Mouse (Mus musculus) C2C12 (cell line): ENCODE measurements at regions not wholly inside any gene's neighbourhood (a gene's known extent, or its start where the extent isn't known, plus 50 kb on each side); places are given as distances from the start of the nearest gene placed in this dataset.

Experiments used
- H3K27me3 ChIP-seq: one replicate; pipeline ENCODE4 v1.6.1; 2011; ENCODE audit not compliant: control insufficient read depth, insufficient read depth, insufficient read length
- H3K36me3 ChIP-seq: one replicate; pipeline ENCODE4 v1.6.1; 2011; ENCODE audit not compliant: control insufficient read depth, insufficient read depth
- H3K4me3 ChIP-seq: one replicate; pipeline ENCODE4 v1.5.1; 2011; ENCODE audit warnings: mild to moderate bottlenecking, control low read depth; ENCODE audit not compliant: poor library complexity, insufficient read depth, severe bottlenecking
- H3K79me2 ChIP-seq: one replicate; pipeline ENCODE4 v1.6.1; 2011; ENCODE audit not compliant: control insufficient read depth, insufficient read depth
- H3K79me3 ChIP-seq: one replicate; pipeline ENCODE4 v1.6.1; 2011; ENCODE audit warnings: low read depth, control low read depth
- H3ac ChIP-seq: one replicate; pipeline ENCODE3; 2011; ENCODE audit warnings: low read depth; ENCODE audit not compliant: control insufficient read depth, insufficient read length
- CEBPB ChIP-seq: IDR thresholded peaks from one replicate; pipeline ENCODE4 v1.6.1; 2011; ENCODE audit warnings: low read depth, mild to moderate bottlenecking, control low read depth, moderate library complexity
- CTCF ChIP-seq: IDR thresholded peaks from one replicate; pipeline ENCODE4 v1.5.1; 2011; ENCODE audit not compliant: control insufficient read depth, insufficient read depth, insufficient read length
- FOSL1 ChIP-seq: IDR thresholded peaks from one replicate; pipeline ENCODE4 v1.8.0; 2011; ENCODE audit warnings: mild to moderate bottlenecking, low read length; ENCODE audit not compliant: poor library complexity, insufficient read depth, severe bottlenecking
- MAX ChIP-seq: IDR thresholded peaks from one replicate; pipeline ENCODE4 v1.6.1; 2011; ENCODE audit warnings: mild to moderate bottlenecking, control low read depth
- MYOD1 ChIP-seq: IDR thresholded peaks from one replicate; pipeline ENCODE4 v1.6.1; 2011; ENCODE audit warnings: low read depth; ENCODE audit not compliant: control insufficient read depth, insufficient read length
- MYOG ChIP-seq: IDR thresholded peaks from one replicate; pipeline ENCODE4 v1.6.1; 2011; ENCODE audit not compliant: control insufficient read depth, insufficient read length; ENCODE audit errors: extremely low read depth
- USF1 ChIP-seq: IDR thresholded peaks from one replicate; pipeline ENCODE4 v1.6.1; 2011; ENCODE audit warnings: low read depth, mild to moderate bottlenecking, control low read depth, moderate library complexity

DNA sequence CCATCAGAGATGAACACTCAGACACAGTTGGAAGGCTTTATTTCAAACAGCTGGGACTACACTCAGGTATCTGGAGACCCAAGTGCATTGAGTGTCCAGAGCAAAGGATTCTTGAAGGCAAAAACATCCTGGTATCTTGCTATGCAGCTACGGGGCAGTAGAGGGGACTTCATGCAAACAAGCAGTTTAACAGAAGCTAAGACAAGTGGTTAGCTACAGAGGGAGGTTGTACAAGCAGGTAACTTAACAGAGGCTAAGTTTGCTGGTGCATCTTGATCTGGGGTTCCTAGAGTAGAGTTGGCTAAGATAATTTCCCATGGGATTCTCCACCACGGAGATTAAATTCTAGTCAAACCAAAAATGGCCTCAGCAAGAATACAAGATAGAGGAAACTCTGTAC is 145.5 kb upstream of the Zfp618 start:
- H3K36me3 ChIP-seq: no peaks in the 10 kb centered on the region
- TF ChIP-seq MYOG (no peak), CTCF (no peak), FOSL1 (no peak), CEBPB (no peak), MYOD1 (no peak), USF1 (no peak), MAX (no peak)
- H3ac ChIP-seq: no peak overlapping the region
- H3K79me2 ChIP-seq: no peaks in the 10 kb centered on the region
- no peak overlapping the region for H3K4me3 ChIP-seq
- H3K79me3 ChIP-seq: no peaks in the 10 kb centered on the region
- peaks cover 9% of the 10 kb centered on the region for H3K27me3 ChIP-seq

DNA sequence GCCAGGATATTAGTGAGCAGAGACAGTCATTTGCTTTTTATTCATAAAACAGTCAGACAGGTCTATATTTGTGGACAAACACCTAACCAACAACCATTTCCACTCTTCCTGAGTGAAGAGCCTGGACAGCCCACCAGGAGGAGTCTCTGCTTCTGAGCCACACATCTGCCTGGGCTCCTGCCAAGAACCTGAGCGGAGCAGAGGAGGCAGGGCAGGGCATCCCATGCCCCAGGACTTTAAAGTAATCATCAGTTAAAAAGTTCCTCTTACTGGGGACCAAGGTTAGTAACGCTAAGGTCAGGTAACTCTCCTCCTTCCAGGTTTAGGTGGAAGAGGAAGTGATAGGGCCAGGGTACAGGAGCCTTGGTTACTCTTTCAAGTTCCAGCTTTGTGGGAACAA is 144.1 kb upstream of the Zfp618 start:
- Histone ChIP-seq H3K79me2 (no peaks in the 10 kb centered on the region), H3K79me3 (no peaks in the 10 kb centered on the region), H3K27me3 (peaks cover 9% of the 10 kb centered on the region), H3ac (no peak overlapping the region), H3K4me3 (no peak overlapping the region), H3K36me3 (no peaks in the 10 kb centered on the region)
- TF ChIP-seq MAX: no peak
- TF ChIP-seq FOSL1: no peak
- no peak for TF ChIP-seq USF1
- TF ChIP-seq CTCF: no peak
- no peak for TF ChIP-seq MYOD1
- no peak for TF ChIP-seq CEBPB
- TF ChIP-seq MYOG: no peak

- Histone ChIP-seq H3K79me3 (no peaks in the 10 kb centered on the region), H3ac (no peak overlapping the region), H3K79me2 (no peaks in the 10 kb centered on the region), H3K27me3 (peaks cover 10% of the 10 kb centered on the region), H3K36me3 (no peaks in the 10 kb centered on the region), H3K4me3 (no peak overlapping the region)
- TF ChIP-seq CTCF (no peak), MAX (no peak), FOSL1 (no peak), USF1 (no peak), MYOD1 (no peak), MYOG (no peak), CEBPB (no peak)
These were observed 142.8 kb upstream of the Zfp618 start for GRCm38 (mm10) chr4:62822568-62822967.

DNA sequence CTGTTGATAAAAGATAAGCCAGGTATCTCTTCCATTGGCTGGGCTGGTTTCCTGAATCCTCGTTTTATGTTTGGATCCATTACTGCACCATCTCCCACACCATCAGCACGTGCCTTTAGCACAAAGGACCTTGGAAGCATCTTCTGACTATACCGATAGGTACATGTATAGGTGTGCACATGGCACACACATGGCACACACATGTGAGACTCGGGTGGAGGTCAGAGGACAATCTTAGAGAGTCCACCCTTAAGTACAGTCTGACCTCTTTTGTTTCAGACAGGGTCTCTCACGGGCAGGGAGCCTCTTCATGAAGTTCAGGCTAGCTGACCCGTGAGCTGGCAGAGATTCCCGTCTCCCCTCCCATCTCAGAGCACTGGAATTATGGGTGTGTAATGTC is 142.3 kb upstream of the Zfp618 start:
- Histone ChIP-seq H3K27me3 (peaks cover 13% of the 10 kb centered on the region), H3K79me3 (no peaks in the 10 kb centered on the region), H3ac (no peak overlapping the region), H3K79me2 (no peaks in the 10 kb centered on the region), H3K36me3 (no peaks in the 10 kb centered on the region), H3K4me3 (no peak overlapping the region)
- TF ChIP-seq MYOD1 (no peak), MYOG (no peak), MAX (no peak), FOSL1 (no peak), USF1 (no peak), CEBPB (no peak), CTCF (no peak)

GRCm38 (mm10) chr4:62823555-62824250 is 141.7 kb upstream of the Zfp618 start:
- Histone ChIP-seq H3K36me3 (no peaks in the 10 kb centered on the region), H3K79me2 (no peaks in the 10 kb centered on the region)
- TF ChIP-seq MYOD1 (no peak), CTCF (no peak)

DNA sequence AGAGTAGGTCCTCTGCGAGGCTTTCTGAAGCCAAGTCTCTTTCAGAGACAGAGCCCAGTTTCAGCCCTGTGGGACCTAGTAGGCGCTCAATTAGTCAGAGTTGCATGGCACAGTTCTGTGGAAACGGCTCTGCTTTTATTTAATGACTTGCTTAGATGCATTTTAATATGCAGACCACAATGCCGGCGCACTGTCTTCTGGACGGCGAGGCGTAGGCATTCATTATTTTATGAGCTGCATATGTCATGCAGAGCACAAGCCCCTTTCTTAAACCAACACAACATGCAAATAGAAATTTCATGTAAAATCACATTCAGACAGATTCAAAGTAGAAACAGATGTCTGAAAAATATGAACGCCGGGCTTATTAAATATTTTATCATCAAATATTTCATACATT is 140.8 kb upstream of the Zfp618 start:
- H3K36me3 ChIP-seq: no peaks in the 10 kb centered on the region
- no peak overlapping the region for H3K4me3 ChIP-seq
- H3K79me2 ChIP-seq: no peaks in the 10 kb centered on the region
- no peaks in the 10 kb centered on the region for H3K79me3 ChIP-seq
- H3ac ChIP-seq: no peak overlapping the region
- peaks cover 12% of the 10 kb centered on the region for H3K27me3 ChIP-seq
- TF ChIP-seq USF1: no peak

More at GRCm38 (mm10) chr4:62823555-62824250, 141.7 kb upstream of the Zfp618 start:
- Histone ChIP-seq H3K27me3 (peaks cover 13% of the 10 kb centered on the region), H3K79me3 (no peaks in the 10 kb centered on the region), H3K4me3 (no peak overlapping the region), H3ac (no peak overlapping the region)
